Mouse (Mus musculus) ES-E14 (cell line): Measurements from ENCODE around the gene Ldlrad3. TPM values are rescaled to one million over a fixed set of nuclear protein-coding genes. Genes with fewer than 3 reads are reported as not detected.

ENCODE experiments used
- DNase-seq: peaks from one replicate; pipeline ENCODE4 v3.0.0-alpha.2; 2013; ENCODE audit warnings: low read depth, low spot score
- H3K27ac ChIP-seq: 2 replicates; pipeline ENCODE4 v1.5.1; 2012; ENCODE audit warnings: low read depth, mild to moderate bottlenecking, low read length, moderate library complexity, mixed read lengths; ENCODE audit not compliant: poor library complexity, insufficient read depth, severe bottlenecking
- H3K36me3 ChIP-seq: 2 replicates; pipeline ENCODE4 v1.6.1; 2012; ENCODE audit warnings: mild to moderate bottlenecking, low read length, moderate library complexity, mixed read lengths; ENCODE audit not compliant: control insufficient read depth, poor library complexity, insufficient read depth, severe bottlenecking
- H3K4me1 ChIP-seq, 2 experiments: fragments of 150-350 bp in 1 of 2; sonication (generic) in 1 of 2; 2 replicates each; pipeline ENCODE4 v1.6.1; 2012; ENCODE audit warnings: low read length in 2 of 2, mild to moderate bottlenecking in 1 of 2, mixed read lengths in 1 of 2; ENCODE audit not compliant: control insufficient read depth in 2 of 2, insufficient read depth in 2 of 2, poor library complexity in 1 of 2
- H3K4me3 ChIP-seq, 2 experiments: fragments of 150-350 bp in 1 of 2; sonication (generic) in 1 of 2; 2 replicates each; pipeline ENCODE4 v1.5.1; 2012; ENCODE audit warnings: low read length in 2 of 2, low read depth in 1 of 2, mild to moderate bottlenecking in 1 of 2, mixed read lengths in 1 of 2; ENCODE audit not compliant: insufficient read depth in 1 of 2, poor library complexity in 1 of 2, severe bottlenecking in 1 of 2
- H3K9ac ChIP-seq: 2 replicates; pipeline ENCODE4 v1.6.1; 2012; ENCODE audit warnings: low read depth, mild to moderate bottlenecking, low read length, mixed read lengths; ENCODE audit not compliant: poor library complexity, insufficient read depth, severe bottlenecking
- H3K9me3 ChIP-seq: fragments of 150-350 bp; sonication (generic); 2 replicates; pipeline ENCODE4 v1.6.1; 2012; ENCODE audit warnings: low read depth, mild to moderate bottlenecking, low read length; ENCODE audit not compliant: control insufficient read depth, insufficient read depth
- CHD2 ChIP-seq: IDR thresholded peaks from 2 replicates; pipeline ENCODE4 v1.6.1; 2014; ENCODE audit warnings: mild to moderate bottlenecking, low read depth, low read length, inconsistent platforms
- HCFC1 ChIP-seq: IDR thresholded peaks from 2 replicates; pipeline ENCODE4 v1.6.1; 2012; ENCODE audit warnings: low read length, inconsistent platforms, borderline replicate concordance; ENCODE audit not compliant: insufficient read depth
- MAFK ChIP-seq: IDR thresholded peaks from 2 replicates; pipeline ENCODE4 v1.6.1; 2014; ENCODE audit warnings: mild to moderate bottlenecking, low read depth, low read length, inconsistent platforms; ENCODE audit not compliant: insufficient read depth
- ZC3H11A ChIP-seq: IDR thresholded peaks from 2 replicates; pipeline ENCODE4 v1.6.1; 2012; ENCODE audit warnings: low read depth, mild to moderate bottlenecking, inconsistent platforms, low read length, borderline replicate concordance
- ZNF384 ChIP-seq: IDR thresholded peaks from 2 replicates; pipeline ENCODE4 v1.6.1; 2012; ENCODE audit warnings: low read depth, low read length, inconsistent platforms
- in situ Hi-C, 2 experiments: fragments of 600-800 bp; cut with MboI; formaldehyde crosslinking; loops; one replicate each; pipeline ENCODE4 v1.15.1; 2025; ENCODE audit warnings: low sequenced_read_pairs in 2 of 2, inconsistent platforms in 1 of 2; ENCODE audit not compliant: unreplicated experiment in 2 of 2
- total RNA-seq: library from RNA; depleted of rRNA; stranded (reverse); fragments of 300-350 nt; gene quantifications from 2 replicates; pipeline ENCODE4 v1.2.3, GENCODE M21; 2012

Ldlrad3 gene
- total RNA-seq, 1 experiment, result 27.1 TPM

- Histone ChIP-seq H3K4me1 (peaks cover 6 to 20% of the 10 kb centered on the region in 2 experiments; a peak in 3 of 4 replicates), H3K27ac (no peak overlapping the region), H3K36me3 (no peaks in the 10 kb centered on the region), H3K4me3 (no peak overlapping the region), H3K9me3 (no peaks in the 10 kb centered on the region), H3K9ac (no peak overlapping the region)
- in situ Hi-C loops, result no loop called here
- TF ChIP-seq ZC3H11A (no peak), ZNF384 (no peak), MAFK (no peak), HCFC1 (no peak), CHD2 (no peak)
- DNase-seq, result no peak
Observed at GRCm38 (mm10) chr2:102152851-102153250, 33.3 kb downstream of the Ldlrad3 start.

- no peaks in the 10 kb centered on the region for H3K36me3 ChIP-seq
- H3K4me3 ChIP-seq, result no peak overlapping the region
- in situ Hi-C loops, result no loop called here
- no peak overlapping the region for H3K27ac ChIP-seq
- no peak for TF ChIP-seq HCFC1
- no peak for TF ChIP-seq ZC3H11A
- no peak for TF ChIP-seq MAFK
- TF ChIP-seq CHD2, result no peak
- TF ChIP-seq ZNF384, result no peak
- no peaks in the 10 kb centered on the region for H3K9me3 ChIP-seq
- H3K9ac ChIP-seq, result no peak overlapping the region
- DNase-seq, result no peak
- H3K4me1 ChIP-seq, result peaks cover 13 to 33% of the 10 kb centered on the region in 2 experiments
Observed at GRCm38 (mm10) chr2:102149058-102149457, 37.1 kb downstream of the Ldlrad3 start.

GRCm38 (mm10) chr2:102148093-102148492 is 38.1 kb downstream of the Ldlrad3 start:
- TF ChIP-seq HCFC1 (no peak), CHD2 (no peak), ZNF384 (no peak), MAFK (no peak), ZC3H11A (no peak)
- H3K9me3 ChIP-seq, result no peaks in the 10 kb centered on the region
- peaks cover 10 to 27% of the 10 kb centered on the region in 2 experiments for H3K4me1 ChIP-seq
- no peak overlapping the region for H3K4me3 ChIP-seq
- no peak overlapping the region for H3K27ac ChIP-seq
- H3K9ac ChIP-seq, result no peak overlapping the region
- in situ Hi-C loops, result no loop called here
- no peak for DNase-seq
- H3K36me3 ChIP-seq, result no peaks in the 10 kb centered on the region

GRCm38 (mm10) chr2:102147561-102147960 is 38.6 kb downstream of the Ldlrad3 start:
- in situ Hi-C loops, result no loop called here
- Histone ChIP-seq H3K4me3 (no peak overlapping the region), H3K9ac (no peak overlapping the region), H3K9me3 (no peaks in the 10 kb centered on the region), H3K4me1 (peaks cover 10 to 26% of the 10 kb centered on the region in 2 experiments), H3K27ac (no peak overlapping the region), H3K36me3 (no peaks in the 10 kb centered on the region)
- TF ChIP-seq ZC3H11A (no peak), CHD2 (no peak), MAFK (no peak), HCFC1 (no peak), ZNF384 (no peak)
- no peak for DNase-seq

GRCm38 (mm10) chr2:102146386-102146785 is 39.8 kb downstream of the Ldlrad3 start:
- no peak overlapping the region for H3K9ac ChIP-seq
- H3K36me3 ChIP-seq, result no peaks in the 10 kb centered on the region
- H3K9me3 ChIP-seq, result no peaks in the 10 kb centered on the region
- H3K27ac ChIP-seq, result no peak overlapping the region
- TF ChIP-seq CHD2 (no peak), HCFC1 (no peak), ZNF384 (no peak), ZC3H11A (no peak)
- no peak for DNase-seq
- in situ Hi-C loops, result no loop called here
- H3K4me3 ChIP-seq, result no peak overlapping the region
- H3K4me1 ChIP-seq, result peaks cover 10 to 29% of the 10 kb centered on the region in 2 experiments
